Mouse (Mus musculus) CH12.LX (cell line): Measurements from ENCODE around the gene Ndufs2. TPM values are rescaled to one million over a fixed set of nuclear protein-coding genes. Genes with fewer than 3 reads are reported as not detected.

Experiments used
- DNase-seq: peaks from one replicate; pipeline ENCODE4 v3.0.0-alpha.2; 2013; ENCODE audit errors: extremely low read depth
- H3K27ac ChIP-seq: 2 replicates; pipeline ENCODE4 v1.5.1; 2012; ENCODE audit warnings: low read depth, mild to moderate bottlenecking, control low read depth, moderate library complexity; ENCODE audit not compliant: insufficient read depth
- H3K27me3 ChIP-seq: replicated peaks from 2 replicates; pipeline ENCODE3; 2012; ENCODE audit warnings: inconsistent platforms
- H3K36me3 ChIP-seq, 2 experiments: replicated peaks in 1 of 2; 2 replicates each; pipeline versions ENCODE3 to v1.6.1; 2012; ENCODE audit warnings: inconsistent platforms in 1 of 2, low read length in 1 of 2, mild to moderate bottlenecking in 1 of 2, mixed read lengths in 1 of 2, moderate library complexity in 1 of 2; ENCODE audit not compliant: control insufficient read depth in 1 of 2, insufficient read depth in 1 of 2
- H3K4me1 ChIP-seq, 2 experiments: 2 replicates each; pipeline ENCODE4 v1.6.1; 2012; ENCODE audit warnings: inconsistent platforms in 1 of 2, moderate library complexity in 1 of 2; ENCODE audit not compliant: insufficient read depth in 2 of 2, control insufficient read depth in 1 of 2
- H3K4me2 ChIP-seq: 2 replicates; pipeline ENCODE4 v1.6.1; 2012; ENCODE audit warnings: low read depth, mild to moderate bottlenecking, control low read depth; ENCODE audit not compliant: poor library complexity, insufficient read depth, severe bottlenecking
- H3K4me3 ChIP-seq, 3 experiments: fragments of 150-350 bp in 1 of 3; sonication (generic) in 1 of 3; replicated peaks in 1 of 3; 2 replicates each; pipeline versions ENCODE3 to v1.5.1; 2011 to 2012; ENCODE audit warnings: low read depth in 2 of 3, low read length in 2 of 3, mild to moderate bottlenecking in 2 of 3, moderate library complexity in 2 of 3, control low read depth in 1 of 3, improper control_type of control experiment in 1 of 3, inconsistent platforms in 1 of 3, mixed read lengths in 1 of 3; ENCODE audit not compliant: poor library complexity in 1 of 3
- H3K79me2 ChIP-seq: replicated peaks from 2 replicates; pipeline ENCODE4 v1.6.1; 2012; ENCODE audit warnings: mild to moderate bottlenecking, moderate library complexity; ENCODE audit not compliant: control insufficient read depth, poor library complexity, insufficient read depth, severe bottlenecking; ENCODE audit errors: extremely low read depth
- H3K9ac ChIP-seq: 2 replicates; pipeline ENCODE4 v1.6.1; 2012; ENCODE audit warnings: low read depth, mild to moderate bottlenecking, control low read depth, moderate library complexity; ENCODE audit not compliant: insufficient read depth
- H3K9me3 ChIP-seq: replicated peaks from 2 replicates; pipeline ENCODE3; 2012; ENCODE audit warnings: low read length, inconsistent platforms, mixed read lengths
- BHLHE40 ChIP-seq: IDR thresholded peaks from 2 replicates; pipeline ENCODE4 v1.6.1; 2011; ENCODE audit warnings: mild to moderate bottlenecking, low read depth, low read length, improper control_type of control experiment
- CHD1 ChIP-seq: IDR thresholded peaks from 2 replicates; pipeline ENCODE4 v1.6.1; 2012; ENCODE audit warnings: low read depth, low read length, improper control_type of control experiment, inconsistent platforms
- CTCF ChIP-seq, 2 experiments: IDR thresholded peaks in 1 of 2; conservative IDR thresholded peaks in 1 of 2; 2 replicates each; pipeline ENCODE4 v1.5.1; 2011 to 2012; ENCODE audit warnings: low read depth in 2 of 2, low read length in 2 of 2, improper control_type of control experiment in 1 of 2, inconsistent platforms in 1 of 2, mild to moderate bottlenecking in 1 of 2, moderate library complexity in 1 of 2
- E2F4 ChIP-seq: IDR thresholded peaks from 2 replicates; pipeline ENCODE4 v1.6.1; 2011; ENCODE audit warnings: low read depth, low read length, improper control_type of control experiment; ENCODE audit not compliant: insufficient replicate concordance
- EP300 ChIP-seq: IDR thresholded peaks from 2 replicates; pipeline ENCODE4 v1.6.1; 2011; ENCODE audit warnings: low read length, improper control_type of control experiment
- IRF4 ChIP-seq: IDR thresholded peaks from 2 replicates; pipeline ENCODE4 v1.6.1; 2014; ENCODE audit warnings: low read depth, mild to moderate bottlenecking, inconsistent platforms, low read length, improper control_type of control experiment
- JUN ChIP-seq: IDR thresholded peaks from 2 replicates; pipeline ENCODE4 v1.6.1; 2011; ENCODE audit warnings: low read depth, mild to moderate bottlenecking, low read length, improper control_type of control experiment, moderate library complexity; ENCODE audit not compliant: insufficient read depth
- JUND ChIP-seq: conservative IDR thresholded peaks from 2 replicates; pipeline ENCODE4 v1.6.1; 2011; ENCODE audit warnings: low read depth, low read length, improper control_type of control experiment
- KAT2A ChIP-seq: IDR thresholded peaks from 2 replicates; pipeline ENCODE4 v1.6.1; 2012; ENCODE audit warnings: low read length, improper control_type of control experiment, inconsistent platforms; ENCODE audit not compliant: insufficient replicate concordance
- MAFK ChIP-seq: IDR thresholded peaks from 2 replicates; pipeline ENCODE4 v1.6.1; 2011; ENCODE audit warnings: low read length, improper control_type of control experiment; ENCODE audit not compliant: insufficient replicate concordance
- MAX ChIP-seq: IDR thresholded peaks from 2 replicates; pipeline ENCODE4 v1.6.1; 2011; ENCODE audit warnings: low read length, improper control_type of control experiment
- MEF2A ChIP-seq: IDR thresholded peaks from 2 replicates; pipeline ENCODE4 v1.6.1; 2014; ENCODE audit warnings: low read depth, mild to moderate bottlenecking, inconsistent platforms, low read length, improper control_type of control experiment, borderline replicate concordance
- MYC ChIP-seq: IDR thresholded peaks from 2 replicates; pipeline ENCODE4 v1.6.1; 2011; ENCODE audit warnings: low read depth, mild to moderate bottlenecking, improper control_type of control experiment, low read length
- NELFE ChIP-seq: IDR thresholded peaks from 2 replicates; pipeline ENCODE4 v1.6.1; 2011; ENCODE audit warnings: low read depth, low read length, improper control_type of control experiment
- PAX5 ChIP-seq: IDR thresholded peaks from 2 replicates; pipeline ENCODE4 v1.6.1; 2012; ENCODE audit warnings: low read length, inconsistent platforms, mixed read lengths
- POLR2A ChIP-seq: IDR thresholded peaks from 2 replicates; pipeline ENCODE4 v1.6.1; 2011; ENCODE audit warnings: low read depth, mild to moderate bottlenecking, improper control_type of control experiment, low read length
- POLR2AphosphoS2 ChIP-seq: IDR thresholded peaks from 2 replicates; pipeline ENCODE4 v1.6.1; 2011; ENCODE audit warnings: low read depth, low read length, improper control_type of control experiment
- RAD21 ChIP-seq: IDR thresholded peaks from 2 replicates; pipeline ENCODE4 v1.6.1; 2011; ENCODE audit warnings: low read depth, mild to moderate bottlenecking, low read length, improper control_type of control experiment, moderate library complexity
- RCOR1 ChIP-seq: conservative IDR thresholded peaks from 2 replicates; pipeline ENCODE4 v1.6.1; 2012; ENCODE audit warnings: low read depth, mild to moderate bottlenecking, inconsistent platforms, low read length, improper control_type of control experiment
- SIN3A ChIP-seq: IDR thresholded peaks from 2 replicates; pipeline ENCODE4 v1.6.1; 2012; ENCODE audit warnings: low read length, improper control_type of control experiment, inconsistent platforms
- TBP ChIP-seq: conservative IDR thresholded peaks from 2 replicates; pipeline ENCODE4 v1.6.1; 2011; ENCODE audit warnings: low read depth, low read length, improper control_type of control experiment
- UBTF ChIP-seq: IDR thresholded peaks from 2 replicates; pipeline ENCODE4 v1.6.1; 2012; ENCODE audit warnings: low read depth, mild to moderate bottlenecking, inconsistent platforms, low read length, improper control_type of control experiment, moderate library complexity
- ZKSCAN1 ChIP-seq: IDR thresholded peaks from 2 replicates; pipeline ENCODE4 v1.6.1; 2012; ENCODE audit warnings: low read depth, inconsistent platforms, low read length, improper control_type of control experiment, borderline replicate concordance
- dilution Hi-C: fragments of 300-500 bp; cut with MboI; formaldehyde crosslinking; loops from 2 replicates; pipeline ENCODE4 v1.14.3; 2020; ENCODE audit warnings: low sequenced_read_pairs; ENCODE audit not compliant: extremely low pct_unique_long_range_greater_than_20kb, extremely low pct_ligation_motif_present
- in situ Hi-C: fragments of 300-500 bp; cut with MboI; formaldehyde crosslinking; loops from 3 replicates; pipeline ENCODE4 v1.14.3; 2019; ENCODE audit warnings: low sequenced_read_pairs, low pct_ligation_motif_present, low pct_unique_long_range_greater_than_20kb, mixed read lengths
- polyA plus RNA-seq: library from polyadenylated mRNA; unstranded; fragments of >175 nt; gene quantifications from 2 replicates; pipeline ENCODE4 v1.2.1, GENCODE M21; 2012; ENCODE audit warnings: low read depth; ENCODE audit not compliant: insufficient read length
- total RNA-seq, 2 experiments: library from RNA; depleted of rRNA; stranded (reverse); fragments of 300-350 nt in 1 of 2; fragments of >200 nt in 1 of 2; gene quantifications; 2 replicates each; pipeline ENCODE4 v1.2.3; 2012 to 2014

Ndufs2 gene
- total and polyA plus RNA-seq, 3 experiments, result 242 to 265 (median 242) TPM

- peak; percentile 91; the same call in 1 of the 2 replicates for TF ChIP-seq KAT2A
- TF ChIP-seq MAFK, result no peak
- no peak for TF ChIP-seq PAX5
- peak; percentile 78 for TF ChIP-seq NELFE
- peak; percentile 25; the same call in 1 of the 2 replicates for TF ChIP-seq MEF2A
- TF ChIP-seq RCOR1, result peak; percentile 99
- TF ChIP-seq E2F4, result 0 out of 2 replicates have a peak, but pooled peaks have one; percentile 52
- TF ChIP-seq MAX, result 0 out of 2 replicates have a peak, but pooled peaks have one; percentile 35
- TF ChIP-seq CHD1, result no peak
Observed at GRCm38 (mm10) chr1:171222238-171223155, 28.7 kb downstream of the Ndufs2 start, which contains the start of gene Tomm40l (continued).

- H3K79me2 ChIP-seq, result no peaks in the 10 kb centered on the region
- no peak for TF ChIP-seq RAD21
- TF ChIP-seq IRF4, result no peak
- TF ChIP-seq SIN3A, result no peak
- no peak for TF ChIP-seq EP300
- TF ChIP-seq JUN, result no peak
- TF ChIP-seq CTCF (conservative IDR thresholded peaks at IDR 0.05 in 1 of 2, IDR thresholded peaks at IDR 0.05 in 1 of 2; ENCODE audit: low read depth in 2 of 2, low read length in 2 of 2), result no peak
- TF ChIP-seq UBTF, result no peak
- TF ChIP-seq TBP, result no peak
- TF ChIP-seq ZKSCAN1, result no peak
- TF ChIP-seq PAX5, result no peak
- no peak for TF ChIP-seq KAT2A
- TF ChIP-seq JUND, result no peak
- TF ChIP-seq BHLHE40, result no peak
- no peak for TF ChIP-seq MYC
- no peak for TF ChIP-seq POLR2AphosphoS2
- TF ChIP-seq POLR2A, result no peak
Observed at GRCm38 (mm10) chr1:171221281-171222193, 29.7 kb downstream of the Ndufs2 start.

More at GRCm38 (mm10) chr1:171221281-171222193, 29.7 kb downstream of the Ndufs2 start:
- Histone ChIP-seq H3K27ac (no peak overlapping the region), H3K4me1 (peaks cover 7 to 27% of the 10 kb centered on the region in 2 experiments; a peak in 3 of 4 replicates), H3K9me3 (no peaks in the 10 kb centered on the region), H3K4me2 (peak overlapping the region; percentile 93), H3K36me3 (peaks cover 20 to 34% of the 10 kb centered on the region in 2 experiments), H3K9ac (peak overlapping the region; percentile 80), H3K27me3 (no peaks in the 10 kb centered on the region), H3K4me3 (peak overlapping the region; percentile 67 to 89 (median 69))
- in situ Hi-C loops, result loop anchor here (5.0 to 10.0 kb wide), 2 partner anchors 109 to 327 kb away; partner anchors contain the start of gene Cfap126
- dilution Hi-C loops, result no loop called here
- no peak for DNase-seq
